Mouse (Mus musculus): ENCODE data around the gene Tshz2. TPM values are rescaled to one million over a fixed set of nuclear protein-coding genes. Genes with fewer than 3 reads are reported as not detected.
A peak's percentile ranks its signal among the peaks of the same experiment; 100 is the strongest.

The Tshz2 gene
- polyA plus RNA-seq, 1 experiment from 2014 or later: 14.8 TPM

DNA sequence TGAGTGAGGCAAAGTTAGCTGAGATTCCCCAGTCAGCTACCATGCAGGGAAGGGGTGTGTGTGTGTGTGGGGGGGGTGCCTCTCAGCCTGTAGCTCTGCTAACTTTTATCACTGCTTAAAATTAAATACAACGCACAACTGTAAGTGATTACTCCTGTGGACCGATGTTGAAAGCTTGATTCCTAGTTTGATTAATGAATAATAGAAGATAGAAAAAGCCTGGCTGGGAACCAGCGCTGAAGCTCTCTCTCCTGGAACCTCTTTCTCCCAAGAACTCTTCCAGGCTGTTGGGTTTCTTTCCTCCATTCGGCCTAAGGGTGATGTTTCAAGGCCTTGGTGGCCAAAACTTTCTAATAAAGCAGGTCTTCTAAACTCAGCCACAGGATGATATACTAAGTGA lies 3.6 kb downstream of the Tshz2 start:
- Histone ChIP-seq H3K4me3 (ENCODE audit: low read length) (peak overlapping the region; percentile 84), H3K27me3 (ENCODE audit: control insufficient read depth, insufficient read depth, low read length) (no peaks in the 10 kb centered on the region), H3K9me3 (ENCODE audit: control insufficient read depth, low read length) (no peaks in the 10 kb centered on the region), H3K27ac (ENCODE audit: low read depth, low read length) (0 out of 2 replicates have a peak overlapping the region, but pooled peaks have one; percentile 17), H3K9ac (ENCODE audit: low read depth, low read length) (peak overlapping the region; percentile 48; the same call in 1 of the 2 replicates), H3K4me1 (ENCODE audit: control insufficient read depth, insufficient read depth, low read length) (peaks cover 38% of the 10 kb centered on the region), H3K4me2 (replicated peaks; ENCODE audit: low read depth, low read length) (peak overlapping the region; percentile 82), H3K36me3 (ENCODE audit: control insufficient read depth, insufficient read depth, low read length) (no peaks in the 10 kb centered on the region)
- 19% methylated on average over 4 of the region's 4 CpGs for WGBS
- ATAC-seq (ENCODE audit: low FRiP score, low TSS enrichment): no peak

DNA sequence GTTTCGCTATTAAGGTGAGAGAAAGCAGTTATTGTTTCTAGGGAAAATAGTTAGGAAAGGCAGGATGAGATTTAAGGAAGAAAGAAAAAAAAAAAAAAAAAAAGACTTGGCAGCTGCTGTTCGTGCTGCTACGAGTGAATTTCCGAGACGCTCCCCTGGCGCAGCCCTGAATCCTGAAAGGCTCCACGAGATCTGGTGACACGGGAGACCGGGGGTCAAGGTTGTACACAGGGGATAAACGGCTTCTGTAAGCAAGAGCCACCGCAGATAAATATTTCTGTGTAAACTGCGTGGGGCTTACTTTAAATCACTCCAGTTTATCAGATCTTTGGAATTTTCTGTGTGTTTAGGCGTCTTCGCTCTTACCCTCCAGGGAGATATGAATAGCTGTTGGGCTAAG lies 8.7 kb downstream of the Tshz2 start:
- peaks cover 27% of the 10 kb centered on the region; the same call in 1 of the 2 replicates for H3K4me1 ChIP-seq (ENCODE audit: control insufficient read depth, insufficient read depth, low read length)
- H3K9me3 ChIP-seq (ENCODE audit: control insufficient read depth, low read length): no peaks in the 10 kb centered on the region
- no peaks in the 10 kb centered on the region for H3K36me3 ChIP-seq (ENCODE audit: control insufficient read depth, insufficient read depth, low read length)
- no peak overlapping the region for H3K4me2 ChIP-seq (replicated peaks; ENCODE audit: low read depth, low read length)
- H3K9ac ChIP-seq (ENCODE audit: low read depth, low read length): no peak overlapping the region
- WGBS: 65% methylated on average over 14 of the region's 14 CpGs
- H3K27ac ChIP-seq (ENCODE audit: low read depth, low read length): no peak overlapping the region
- H3K27me3 ChIP-seq (ENCODE audit: control insufficient read depth, insufficient read depth, low read length): no peaks in the 10 kb centered on the region
- H3K4me3 ChIP-seq (ENCODE audit: low read length): no peak overlapping the region
- no peak for ATAC-seq (ENCODE audit: low FRiP score, low TSS enrichment)

DNA sequence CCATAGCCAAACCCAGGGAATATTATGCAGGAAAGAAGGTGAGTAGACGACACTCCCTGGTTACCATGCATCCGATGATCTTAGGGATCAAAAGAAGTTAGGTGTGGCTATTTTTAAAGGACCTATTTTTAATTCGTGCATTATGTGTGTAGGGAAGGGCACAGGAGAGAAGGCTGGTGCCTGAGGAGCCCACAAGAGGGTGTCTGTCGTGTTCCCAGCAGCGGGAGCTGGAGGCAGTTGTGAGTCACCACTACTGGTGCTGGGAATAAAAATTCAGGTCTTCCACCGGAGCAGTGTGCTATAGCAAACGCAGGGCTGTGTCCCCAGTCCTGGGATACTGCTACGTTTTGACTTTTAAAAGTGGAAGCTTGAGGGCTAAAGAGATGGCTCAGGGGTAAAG lies 9.6 kb downstream of the Tshz2 start:
- Histone ChIP-seq H3K27ac (ENCODE audit: low read depth, low read length) (no peak overlapping the region), H3K4me2 (replicated peaks; ENCODE audit: low read depth, low read length) (no peak overlapping the region), H3K9ac (ENCODE audit: low read depth, low read length) (no peak overlapping the region), H3K9me3 (ENCODE audit: control insufficient read depth, low read length) (no peaks in the 10 kb centered on the region), H3K4me1 (ENCODE audit: control insufficient read depth, insufficient read depth, low read length) (peaks cover 19% of the 10 kb centered on the region; the same call in 1 of the 2 replicates), H3K4me3 (ENCODE audit: low read length) (no peak overlapping the region), H3K36me3 (ENCODE audit: control insufficient read depth, insufficient read depth, low read length) (no peaks in the 10 kb centered on the region), H3K27me3 (ENCODE audit: control insufficient read depth, insufficient read depth, low read length) (no peaks in the 10 kb centered on the region)
- ATAC-seq (ENCODE audit: low FRiP score, low TSS enrichment): no peak
- 87% methylated on average over 8 of the region's 8 CpGs for WGBS

DNA sequence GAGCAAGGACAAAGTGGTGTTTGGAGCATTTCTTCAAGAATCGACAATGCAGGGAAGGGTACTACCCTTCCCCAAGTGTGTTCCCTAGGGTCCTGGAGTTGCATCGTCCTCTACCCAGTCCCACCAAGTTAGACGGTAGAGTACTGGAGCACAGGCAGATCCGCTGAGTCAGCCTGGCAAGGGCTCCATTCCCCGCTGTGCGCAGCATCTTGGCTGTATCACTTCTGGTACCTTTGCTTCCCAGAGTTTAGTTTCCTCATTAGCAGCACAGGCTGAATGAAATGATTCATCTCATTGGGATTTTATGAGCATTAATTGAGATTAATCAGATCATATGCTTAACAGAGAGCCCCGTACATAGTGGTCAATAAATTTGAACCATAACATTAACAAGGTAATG lies 14.3 kb downstream of the Tshz2 start:
- 91% methylated on average over 7 of the region's 7 CpGs for WGBS
- Histone ChIP-seq H3K4me3 (ENCODE audit: low read length) (no peak overlapping the region), H3K9ac (ENCODE audit: low read depth, low read length) (no peak overlapping the region), H3K4me1 (ENCODE audit: control insufficient read depth, insufficient read depth, low read length) (no peaks in the 10 kb centered on the region), H3K27ac (ENCODE audit: low read depth, low read length) (no peak overlapping the region), H3K27me3 (ENCODE audit: control insufficient read depth, insufficient read depth, low read length) (no peaks in the 10 kb centered on the region), H3K9me3 (ENCODE audit: control insufficient read depth, low read length) (no peaks in the 10 kb centered on the region), H3K4me2 (replicated peaks; ENCODE audit: low read depth, low read length) (no peak overlapping the region), H3K36me3 (ENCODE audit: control insufficient read depth, insufficient read depth, low read length) (no peaks in the 10 kb centered on the region)
- no peak for ATAC-seq (ENCODE audit: low FRiP score, low TSS enrichment)

DNA sequence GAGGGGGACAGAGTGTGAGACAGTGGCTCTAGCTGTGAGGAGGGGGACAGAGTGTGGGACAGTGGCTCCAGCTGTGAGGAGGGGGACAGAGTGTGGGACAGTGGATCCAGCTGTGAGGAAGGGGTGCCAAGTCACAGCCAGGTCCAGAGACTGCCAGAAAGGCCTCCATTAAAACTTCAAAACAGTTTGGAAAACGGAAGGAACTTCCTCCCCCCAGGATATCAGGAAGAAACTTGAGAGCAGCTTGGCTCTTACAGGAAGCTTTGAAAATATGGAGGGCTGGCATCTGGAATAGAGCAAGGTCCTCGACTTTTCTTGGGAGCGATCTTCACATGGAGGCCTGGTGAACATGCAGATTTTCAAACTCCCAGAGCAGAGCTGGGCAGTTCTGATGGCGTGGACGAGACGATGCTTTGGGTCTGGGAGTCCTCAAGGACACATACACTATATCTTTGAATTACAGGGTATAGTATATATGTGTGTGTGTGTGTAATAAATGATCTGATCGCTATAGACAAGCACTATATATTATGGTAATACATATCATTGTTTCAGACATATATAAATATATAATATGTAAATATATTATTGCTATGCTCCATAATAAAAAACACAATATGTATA lies 16.6 kb downstream of the Tshz2 start:
- Histone ChIP-seq H3K36me3 (ENCODE audit: control insufficient read depth, insufficient read depth, low read length) (no peaks in the 10 kb centered on the region), H3K4me1 (ENCODE audit: control insufficient read depth, insufficient read depth, low read length) (no peaks in the 10 kb centered on the region), H3K27me3 (ENCODE audit: control insufficient read depth, insufficient read depth, low read length) (no peaks in the 10 kb centered on the region), H3K9me3 (ENCODE audit: control insufficient read depth, low read length) (no peaks in the 10 kb centered on the region), H3K4me3 (ENCODE audit: low read length) (no peak overlapping the region), H3K4me2 (replicated peaks; ENCODE audit: low read depth, low read length) (no peak overlapping the region), H3K27ac (ENCODE audit: low read depth, low read length) (no peak overlapping the region), H3K9ac (ENCODE audit: low read depth, low read length) (no peak overlapping the region)
- 61% methylated on average over 7 of the region's 7 CpGs for WGBS
- ATAC-seq (ENCODE audit: low FRiP score, low TSS enrichment): no peak

DNA sequence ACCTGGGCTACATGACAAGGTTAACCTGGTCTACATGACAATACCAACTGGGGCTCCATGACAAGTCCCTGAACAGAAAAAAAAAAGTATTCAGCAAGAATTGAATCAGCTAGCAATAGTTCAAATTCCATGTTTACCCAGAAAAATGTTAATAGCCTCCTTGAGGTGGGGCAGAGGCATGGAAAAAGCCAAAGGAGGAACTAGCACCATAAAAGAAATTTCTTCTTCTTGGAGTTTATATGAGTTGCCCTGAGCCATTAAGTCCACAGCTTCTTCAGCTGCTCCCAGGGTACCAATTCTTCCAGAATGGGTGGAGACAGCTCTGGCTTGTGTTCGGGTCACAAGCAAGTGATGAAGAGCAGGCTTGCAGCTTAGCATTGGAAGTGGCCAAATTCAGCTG lies 20.5 kb downstream of the Tshz2 start:
- Histone ChIP-seq H3K9me3 (ENCODE audit: control insufficient read depth, low read length) (no peaks in the 10 kb centered on the region), H3K36me3 (ENCODE audit: control insufficient read depth, insufficient read depth, low read length) (no peaks in the 10 kb centered on the region), H3K9ac (ENCODE audit: low read depth, low read length) (no peak overlapping the region), H3K27ac (ENCODE audit: low read depth, low read length) (no peak overlapping the region), H3K27me3 (ENCODE audit: control insufficient read depth, insufficient read depth, low read length) (no peaks in the 10 kb centered on the region), H3K4me1 (ENCODE audit: control insufficient read depth, insufficient read depth, low read length) (peaks cover 18% of the 10 kb centered on the region; the same call in 1 of the 2 replicates), H3K4me3 (ENCODE audit: low read length) (no peak overlapping the region), H3K4me2 (replicated peaks; ENCODE audit: low read depth, low read length) (no peak overlapping the region)
- ATAC-seq (ENCODE audit: low FRiP score, low TSS enrichment): no peak
- 93% methylated on average over 1 of the region's 1 CpGs for WGBS

DNA sequence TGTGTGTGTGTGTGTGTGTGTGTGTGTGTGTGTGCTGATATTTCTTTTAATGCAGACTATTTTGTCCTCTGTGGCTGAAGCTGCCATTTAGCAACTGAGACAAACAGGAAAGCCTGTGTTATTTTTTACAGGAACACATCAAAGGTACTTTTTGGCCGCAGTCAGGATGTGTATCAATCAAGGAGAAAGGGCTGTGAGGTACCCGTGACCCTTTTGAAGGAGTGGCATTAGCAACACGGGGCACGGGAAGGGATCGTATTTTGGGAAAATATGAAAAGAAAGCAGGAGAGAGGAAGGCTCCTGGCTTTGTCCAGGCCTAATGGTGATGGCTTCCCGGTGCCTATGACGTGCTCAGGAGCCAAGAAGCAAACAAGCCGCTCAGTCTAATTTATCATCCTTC lies 31.0 kb downstream of the Tshz2 start:
- Histone ChIP-seq H3K27ac (ENCODE audit: low read depth, low read length) (peak overlapping the region; percentile 72), H3K4me1 (ENCODE audit: control insufficient read depth, insufficient read depth, low read length) (peaks cover 34% of the 10 kb centered on the region), H3K36me3 (ENCODE audit: control insufficient read depth, insufficient read depth, low read length) (no peaks in the 10 kb centered on the region), H3K27me3 (ENCODE audit: control insufficient read depth, insufficient read depth, low read length) (no peaks in the 10 kb centered on the region), H3K4me2 (replicated peaks; ENCODE audit: low read depth, low read length) (no peak overlapping the region), H3K9ac (ENCODE audit: low read depth, low read length) (peak overlapping the region; percentile 19; the same call in 1 of the 2 replicates), H3K9me3 (ENCODE audit: control insufficient read depth, low read length) (no peaks in the 10 kb centered on the region), H3K4me3 (ENCODE audit: low read length) (no peak overlapping the region)
- ATAC-seq (ENCODE audit: low FRiP score, low TSS enrichment): no peak
- 15% methylated on average over 8 of the region's 8 CpGs for WGBS

DNA sequence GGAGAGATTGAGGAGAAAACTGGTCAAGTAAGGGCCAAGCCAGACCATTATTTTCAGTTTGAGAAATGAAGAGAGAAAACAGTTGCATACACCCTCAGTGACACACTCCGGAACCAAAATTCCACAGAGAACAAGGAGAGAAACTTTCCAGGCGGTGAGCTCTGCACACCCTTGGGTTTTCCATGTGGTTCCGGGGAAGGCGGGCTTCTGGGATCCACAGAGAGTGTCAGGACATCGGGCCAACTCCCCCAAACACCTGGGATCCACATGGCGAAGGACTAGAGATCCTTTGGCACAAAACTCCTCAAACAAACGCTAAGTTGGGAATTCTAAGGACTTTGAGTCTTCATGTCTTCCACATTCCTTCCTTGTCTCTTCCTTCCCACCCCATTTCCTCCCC lies 38.5 kb downstream of the Tshz2 start:
- H3K9ac ChIP-seq (ENCODE audit: low read depth, low read length): no peak overlapping the region
- no peak overlapping the region for H3K4me2 ChIP-seq (replicated peaks; ENCODE audit: low read depth, low read length)
- no peaks in the 10 kb centered on the region for H3K36me3 ChIP-seq (ENCODE audit: control insufficient read depth, insufficient read depth, low read length)
- WGBS: 82% methylated on average over 7 of the region's 7 CpGs
- no peak overlapping the region for H3K27ac ChIP-seq (ENCODE audit: low read depth, low read length)
- H3K27me3 ChIP-seq (ENCODE audit: control insufficient read depth, insufficient read depth, low read length): no peaks in the 10 kb centered on the region
- no peak overlapping the region for H3K4me3 ChIP-seq (ENCODE audit: low read length)
- peaks cover 16% of the 10 kb centered on the region for H3K4me1 ChIP-seq (ENCODE audit: control insufficient read depth, insufficient read depth, low read length)
- ATAC-seq (ENCODE audit: low FRiP score, low TSS enrichment): no peak
- no peaks in the 10 kb centered on the region for H3K9me3 ChIP-seq (ENCODE audit: control insufficient read depth, low read length)

DNA sequence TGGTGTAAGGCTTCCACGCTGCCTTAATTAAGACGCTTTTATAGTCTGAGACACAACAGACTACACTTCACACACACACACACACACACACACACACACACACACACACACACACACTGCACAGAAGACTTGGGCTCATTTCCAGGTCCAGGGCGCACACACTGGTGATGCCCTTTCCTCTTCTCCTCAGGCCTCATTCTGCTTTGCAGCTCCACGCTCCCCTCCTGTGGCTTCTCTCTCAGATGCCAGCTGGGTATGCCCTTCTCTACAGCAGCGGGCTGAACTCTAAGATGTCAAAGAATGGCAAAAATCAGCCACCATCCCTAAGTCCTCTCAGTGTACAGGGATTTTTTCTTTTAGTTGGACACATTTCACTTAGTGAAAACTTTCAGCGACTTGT lies 41.0 kb downstream of the Tshz2 start:
- 83% methylated on average over 6 of the region's 6 CpGs for WGBS
- no peak overlapping the region for H3K9ac ChIP-seq (ENCODE audit: low read depth, low read length)
- H3K27me3 ChIP-seq (ENCODE audit: control insufficient read depth, insufficient read depth, low read length): no peaks in the 10 kb centered on the region
- no peak overlapping the region for H3K4me2 ChIP-seq (replicated peaks; ENCODE audit: low read depth, low read length)
- no peak for ATAC-seq (ENCODE audit: low FRiP score, low TSS enrichment)
- no peaks in the 10 kb centered on the region for H3K36me3 ChIP-seq (ENCODE audit: control insufficient read depth, insufficient read depth, low read length)
- peaks cover 7% of the 10 kb centered on the region; the same call in 1 of the 2 replicates for H3K4me1 ChIP-seq (ENCODE audit: control insufficient read depth, insufficient read depth, low read length)
- no peak overlapping the region for H3K4me3 ChIP-seq (ENCODE audit: low read length)
- H3K9me3 ChIP-seq (ENCODE audit: control insufficient read depth, low read length): no peaks in the 10 kb centered on the region
- H3K27ac ChIP-seq (ENCODE audit: low read depth, low read length): peak overlapping the region; percentile 26; the same call in 1 of the 2 replicates

Data from kidney, embryonic 14.5 days (tissue).